Mouse (Mus musculus) kidney, embryonic 16.5 days (tissue): ENCODE data around the gene Zfr2. TPM values are rescaled to one million over a fixed set of nuclear protein-coding genes. Genes with fewer than 3 reads are reported as not detected.

ENCODE experiments used
- ATAC-seq: fragments of 200-750 bp; cut with Nextera tagmentation; 2 replicates; pipeline ENCODE4 v1.8.0; 2017; ENCODE audit warnings: moderate TSS enrichment; ENCODE audit not compliant: low FRiP score, low TSS enrichment
- H3K27ac ChIP-seq: fragments of 300-500 bp; sonication (generic); 2 replicates; pipeline ENCODE4 v1.5.1; 2014; ENCODE audit warnings: low read length
- H3K27me3 ChIP-seq: fragments of 300-500 bp; sonication (generic); 2 replicates; pipeline ENCODE4 v1.6.1; 2014; ENCODE audit warnings: low read length, control low read depth, mixed read lengths; ENCODE audit not compliant: insufficient read depth
- H3K36me3 ChIP-seq: fragments of 300-500 bp; sonication (generic); 2 replicates; pipeline ENCODE4 v1.6.1; 2014; ENCODE audit warnings: low read length, control low read depth, mixed read lengths; ENCODE audit not compliant: insufficient read depth
- H3K4me1 ChIP-seq: fragments of 300-500 bp; sonication (generic); 2 replicates; pipeline ENCODE4 v1.6.1; 2014; ENCODE audit warnings: low read length, control low read depth, mixed read lengths; ENCODE audit not compliant: insufficient read depth
- H3K4me2 ChIP-seq: fragments of 300-500 bp; sonication (generic); replicated peaks from 2 replicates; pipeline ENCODE4 v1.6.1; 2014; ENCODE audit warnings: low read depth, low read length
- H3K4me3 ChIP-seq: fragments of 300-500 bp; sonication (generic); 2 replicates; pipeline ENCODE4 v1.5.1; 2014; ENCODE audit warnings: mild to moderate bottlenecking, low read length
- H3K9ac ChIP-seq: fragments of 300-500 bp; sonication (generic); replicated peaks from 2 replicates; pipeline ENCODE4 v1.6.1; 2014; ENCODE audit warnings: low read length
- H3K9me3 ChIP-seq: fragments of 300-500 bp; sonication (generic); 2 replicates; pipeline ENCODE4 v1.6.1; 2016; ENCODE audit warnings: low read length, control low read depth
- WGBS: fragments of 180-500 bp; shearing (Covaris S2); extraction: QIAGEN DNeasy Blood & Tissue Kit; methylation state at CpG from one replicate; pipeline ENCODE4 v1.1.7; 2014; 5-methylcytosine and 5-hydroxymethylcytosine counted together
- microRNA-seq: library from miRNA; unstranded; fragments of <30 nt; microRNA quantifications from one replicate; pipeline ENCODE4, GENCODE M21; 2016
- polyA plus RNA-seq: library from polyadenylated mRNA; unstranded; fragments of >200 nt; fragmentation: Nextera tagmentation; extraction: Ambion mirVana; gene quantifications from 2 replicates; pipeline ENCODE4 v1.2.1, GENCODE M21; 2015

The Zfr2 gene
- polyA plus RNA-seq, 1 experiment from 2014 or later, result 7.1 TPM

GRCm38 (mm10) chr10:81298369-81299100 is 65.6 kb downstream of the Zfr2 start:
- Histone ChIP-seq H3K9me3 (no peaks in the 10 kb centered on the region), H3K36me3 (no peaks in the 10 kb centered on the region), H3K4me3 (no peak overlapping the region), H3K9ac (no peak overlapping the region), H3K27me3 (no peaks in the 10 kb centered on the region), H3K27ac (peak overlapping the region; percentile 87), H3K4me2 (no peak overlapping the region), H3K4me1 (peaks cover 82% of the 10 kb centered on the region)
- ATAC-seq, result no peak
- WGBS, result 88% methylated on average over 17 of the region's 17 CpGs

DNA sequence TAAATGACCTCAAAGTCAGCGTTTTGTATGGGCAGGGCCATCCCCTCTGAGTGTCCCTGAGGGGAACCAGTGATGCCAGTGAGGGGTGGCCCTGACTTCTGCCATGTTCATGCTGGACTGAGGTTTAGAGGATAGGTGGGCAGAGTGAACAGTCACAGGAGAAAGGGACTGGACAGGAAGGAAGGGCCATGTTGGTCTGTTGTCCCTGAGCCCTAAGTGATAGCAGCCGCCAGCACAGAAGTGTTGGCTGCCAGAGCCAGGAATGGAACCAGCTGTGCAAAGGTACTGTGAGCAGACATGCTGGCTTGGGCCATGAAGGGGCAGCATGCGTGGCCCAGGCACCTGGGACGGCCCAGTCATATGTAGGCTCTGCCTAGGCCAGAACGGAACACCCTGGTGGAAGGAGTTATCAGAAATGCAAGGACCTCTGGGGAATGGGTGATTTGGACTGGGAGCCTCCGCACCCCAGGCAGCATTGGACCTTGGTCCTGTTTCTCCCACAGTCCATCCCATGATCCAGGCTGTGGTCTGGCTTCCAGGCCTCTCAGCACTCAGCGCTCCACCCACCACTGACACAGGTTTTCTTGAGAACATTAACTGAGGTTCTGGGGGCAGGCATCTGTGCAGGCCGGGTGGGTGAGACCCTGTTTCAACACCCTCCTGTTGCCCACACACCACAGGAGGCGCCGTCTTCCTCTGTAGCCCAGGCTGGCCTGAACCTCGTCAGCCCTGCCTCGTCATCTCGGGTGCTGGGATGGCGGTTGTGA is 66.8 kb downstream of the Zfr2 start:
- Histone ChIP-seq H3K36me3 (no peaks in the 10 kb centered on the region), H3K9ac (0 out of 2 replicates have a peak overlapping the region, but pooled peaks have one; percentile 41), H3K4me1 (peaks cover 80% of the 10 kb centered on the region), H3K27me3 (no peaks in the 10 kb centered on the region), H3K9me3 (no peaks in the 10 kb centered on the region), H3K4me3 (no peak overlapping the region), H3K4me2 (0 out of 2 replicates have a peak overlapping the region, but pooled peaks have one; percentile 11), H3K27ac (peak overlapping the region; percentile 87)
- peak; percentile 59; the same call in 1 of the 2 replicates for ATAC-seq
- 84% methylated on average over 14 of the region's 14 CpGs for WGBS

- Histone ChIP-seq H3K9ac (peak overlapping the region; percentile 42; the same call in 1 of the 2 replicates), H3K27ac (peak overlapping the region; percentile 87), H3K4me1 (peaks cover 79% of the 10 kb centered on the region)
These were observed 67.5 kb downstream of the Zfr2 start for GRCm38 (mm10) chr10:81300352-81300907.

DNA sequence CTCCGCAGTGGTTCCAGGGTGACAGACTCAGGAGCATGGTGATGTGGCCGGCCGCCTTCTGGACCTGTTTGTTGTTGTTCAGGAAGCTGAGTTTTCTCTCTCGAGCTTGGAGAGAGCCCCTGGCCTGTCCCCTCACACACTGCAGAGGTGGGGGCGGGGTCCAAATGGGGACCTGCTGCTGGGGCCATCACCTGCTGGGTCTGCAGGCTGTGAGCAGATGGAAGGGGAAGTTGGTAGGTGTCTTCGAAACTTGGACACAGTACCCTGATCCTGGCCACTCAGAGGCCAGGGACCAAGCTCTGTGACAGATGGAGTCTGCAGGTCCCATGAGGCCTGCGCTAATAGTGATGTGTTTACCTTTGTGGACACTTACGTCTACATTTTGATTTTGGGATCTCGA is 68.4 kb downstream of the Zfr2 start:
- Histone ChIP-seq H3K36me3 (peaks cover 8% of the 10 kb centered on the region; the same call in 1 of the 2 replicates), H3K4me3 (no peak overlapping the region), H3K27ac (peak overlapping the region; percentile 87), H3K9me3 (no peaks in the 10 kb centered on the region), H3K4me2 (no peak overlapping the region), H3K27me3 (no peaks in the 10 kb centered on the region), H3K4me1 (peaks cover 75% of the 10 kb centered on the region), H3K9ac (no peak overlapping the region)
- WGBS, result 79% methylated on average over 9 of the region's 9 CpGs
- ATAC-seq, result no peak

More at GRCm38 (mm10) chr10:81300352-81300907, 67.5 kb downstream of the Zfr2 start:
- peak; percentile 66 for ATAC-seq
- no peak overlapping the region for H3K4me3 ChIP-seq
- no peaks in the 10 kb centered on the region for H3K9me3 ChIP-seq
- no peaks in the 10 kb centered on the region for H3K36me3 ChIP-seq
- no peak overlapping the region for H3K4me2 ChIP-seq
- no peaks in the 10 kb centered on the region for H3K27me3 ChIP-seq
- WGBS, result 69% methylated on average over 9 of the region's 9 CpGs

Small RNA genes lying within 50 kb of the gene (microRNA-seq; reads per million reads assigned to microRNA genes)
- gene Mir3057, result 6.6 reads per million, percentile 24 among the genes with 10 or more reads in this experiment

Other genes with a start within 250 kb of the Zfr2 start
- gene Gng7, start 218.2 kb upstream of the Zfr2 start, polyA plus RNA-seq, result 6.6 and 6.7 TPM in 2 replicates
- gene Diras1, start 207.5 kb upstream of the Zfr2 start, polyA plus RNA-seq, result 0.11 and 0.41 TPM in 2 replicates
- 19.6 and 19.9 TPM in 2 replicates for gene Slc39a3, start 195.7 kb upstream of the Zfr2 start, polyA plus RNA-seq
- gene Sgta, start 173.0 kb upstream of the Zfr2 start, polyA plus RNA-seq, result 244 and 250 TPM in 2 replicates
- gene Thop1, start 163.1 kb upstream of the Zfr2 start, polyA plus RNA-seq, result 69.6 and 70.0 TPM in 2 replicates
- gene Creb3l3, start 134.3 kb upstream of the Zfr2 start, polyA plus RNA-seq, result 0.24 and 0.29 TPM in 2 replicates
- 195 and 207 TPM in 2 replicates for gene Map2k2, start 127.2 kb upstream of the Zfr2 start, polyA plus RNA-seq
- gene Zbtb7a, start 97.9 kb upstream of the Zfr2 start, polyA plus RNA-seq, result 24.4 and 25.2 TPM in 2 replicates
- 51.0 and 56.2 TPM in 2 replicates for gene Pias4, start 65.2 kb upstream of the Zfr2 start, polyA plus RNA-seq
- gene Eef2, start 56.5 kb upstream of the Zfr2 start, polyA plus RNA-seq, result 663 and 672 TPM in 2 replicates
- 38.4 and 39.3 TPM in 2 replicates for gene Dapk3, start 50.1 kb upstream of the Zfr2 start, polyA plus RNA-seq
- not detected in 2 replicates for gene 4930442H23Rik, start 49.3 kb upstream of the Zfr2 start, polyA plus RNA-seq
- gene Nmrk2, start 31.1 kb upstream of the Zfr2 start, polyA plus RNA-seq, result not detected in 2 replicates
- 0.14 and 0.33 TPM in 2 replicates for gene Atcay, start 2.3 kb upstream of the Zfr2 start, polyA plus RNA-seq
- 8.2 and 8.9 TPM in 2 replicates for gene Matk, start 19.8 kb downstream of the Zfr2 start, polyA plus RNA-seq
- 218 and 238 TPM in 2 replicates for gene Mrpl54, start 33.8 kb downstream of the Zfr2 start, polyA plus RNA-seq
- gene Apba3, start 33.8 kb downstream of the Zfr2 start, polyA plus RNA-seq, result 88.6 and 88.7 TPM in 2 replicates
- 21.9 and 22.6 TPM in 2 replicates for gene Tjp3, start 58.4 kb downstream of the Zfr2 start, polyA plus RNA-seq
- gene Pip5k1c, start 59.8 kb downstream of the Zfr2 start, polyA plus RNA-seq, result 62.9 and 63.9 TPM in 2 replicates
- gene Cactin, start 87.9 kb downstream of the Zfr2 start, polyA plus RNA-seq, result 42.3 and 43.2 TPM in 2 replicates
- 19.7 and 20.2 TPM in 2 replicates for gene Tbxa2r, start 95.6 kb downstream of the Zfr2 start, polyA plus RNA-seq
- gene Gipc3, start 110.1 kb downstream of the Zfr2 start, polyA plus RNA-seq, result 0.09 TPM in 2 replicates
- gene Hmg20b, start 117.3 kb downstream of the Zfr2 start, polyA plus RNA-seq, result 90.6 and 94.5 TPM in 2 replicates
- gene Mfsd12, start 124.3 kb downstream of the Zfr2 start, polyA plus RNA-seq, result 9.8 and 12.5 TPM in 2 replicates
- gene 4930404N11Rik, start 132.7 kb downstream of the Zfr2 start, polyA plus RNA-seq, result 0.98 and 1.2 TPM in 2 replicates
- 111 and 115 TPM in 2 replicates for gene Fzr1, start 145.4 kb downstream of the Zfr2 start, polyA plus RNA-seq
- gene Dohh, start 151.3 kb downstream of the Zfr2 start, polyA plus RNA-seq, result 87.6 and 104 TPM in 2 replicates
- gene Gm48551, start 151.3 kb downstream of the Zfr2 start, polyA plus RNA-seq, result 5.0 and 5.2 TPM in 2 replicates
- gene Gm48552, start 155.8 kb downstream of the Zfr2 start, polyA plus RNA-seq, result 1.4 and 1.6 TPM in 2 replicates
- 42.7 and 44.1 TPM in 2 replicates for gene Smim24, start 159.9 kb downstream of the Zfr2 start, polyA plus RNA-seq
- 87.8 and 92.0 TPM in 2 replicates for gene Nfic, start 222.5 kb downstream of the Zfr2 start, polyA plus RNA-seq
- 0.29 and 0.67 TPM in 2 replicates for gene Celf5, start 249.6 kb downstream of the Zfr2 start, polyA plus RNA-seq